Mouse (Mus musculus) MEL (cell line): ENCODE data around the gene Tssk4. TPM values are rescaled to one million over a fixed set of nuclear protein-coding genes. Genes with fewer than 3 reads are reported as not detected.

ENCODE experiments used
- DNase-seq: peaks from one replicate; pipeline ENCODE4 v3.0.0; 2011; ENCODE audit warnings: low read depth, low spot score
- H3K27ac ChIP-seq: 2 replicates; pipeline ENCODE4 v1.5.1; 2012; ENCODE audit warnings: low read depth, mild to moderate bottlenecking, control low read depth, low read length, moderate library complexity; ENCODE audit not compliant: control insufficient read depth
- H3K27me3 ChIP-seq, 2 experiments: fragments of 150-350 bp in 1 of 2; sonication (generic) in 1 of 2; 2 replicates each; pipeline ENCODE4 v1.6.1; 2012; ENCODE audit warnings: low read length in 2 of 2, mild to moderate bottlenecking in 2 of 2, improper control_type of control experiment in 1 of 2, moderate library complexity in 1 of 2; ENCODE audit not compliant: insufficient read depth in 2 of 2, control insufficient read depth in 1 of 2
- H3K36me3 ChIP-seq, 2 experiments: 2 replicates each; pipeline ENCODE4 v1.6.1; 2012 to 2014; ENCODE audit warnings: low read length in 2 of 2, improper control_type of control experiment in 1 of 2, inconsistent platforms in 1 of 2, mild to moderate bottlenecking in 1 of 2; ENCODE audit not compliant: insufficient read depth in 2 of 2, control insufficient read depth in 1 of 2
- H3K4me1 ChIP-seq, 2 experiments: fragments of 150-350 bp in 1 of 2; sonication (generic) in 1 of 2; 2 replicates each; pipeline ENCODE4 v1.6.1; 2012; ENCODE audit warnings: low read length in 2 of 2, improper control_type of control experiment in 1 of 2, mild to moderate bottlenecking in 1 of 2; ENCODE audit not compliant: insufficient read depth in 2 of 2, control insufficient read depth in 1 of 2
- H3K4me3 ChIP-seq, 2 experiments: fragments of 150-350 bp in 1 of 2; sonication (generic) in 1 of 2; 2 replicates each; pipeline ENCODE4 v1.5.1; 2012; ENCODE audit warnings: low read depth in 2 of 2, low read length in 2 of 2, mild to moderate bottlenecking in 2 of 2, moderate library complexity in 2 of 2, control low read depth in 1 of 2, improper control_type of control experiment in 1 of 2; ENCODE audit not compliant: control insufficient read depth in 1 of 2, insufficient read depth in 1 of 2
- H3K79me2 ChIP-seq: 2 replicates; pipeline ENCODE4 v1.6.1; 2012; ENCODE audit warnings: mild to moderate bottlenecking, low read length, moderate library complexity; ENCODE audit not compliant: control insufficient read depth, poor library complexity, insufficient read depth
- H3K9ac ChIP-seq: 2 replicates; pipeline ENCODE4 v1.6.1; 2012; ENCODE audit warnings: low read depth, mild to moderate bottlenecking, control low read depth, low read length, moderate library complexity; ENCODE audit not compliant: control insufficient read depth, poor library complexity, severe bottlenecking
- H3K9me3 ChIP-seq: fragments of 150-350 bp; sonication (generic); replicated peaks from 2 replicates; pipeline ENCODE4 v1.6.1; 2012; ENCODE audit warnings: mild to moderate bottlenecking, low read length, improper control_type of control experiment, moderate library complexity; ENCODE audit not compliant: insufficient read depth
- CHD1 ChIP-seq: IDR thresholded peaks from 2 replicates; pipeline ENCODE4 v1.6.1; 2012; ENCODE audit warnings: low read depth, mild to moderate bottlenecking, inconsistent platforms, low read length, improper control_type of control experiment
- CHD2 ChIP-seq: IDR thresholded peaks from 2 replicates; pipeline ENCODE4 v1.6.1; 2011; ENCODE audit warnings: low read length, improper control_type of control experiment
- ELF1 ChIP-seq: IDR thresholded peaks from 2 replicates; pipeline ENCODE4 v1.6.1; 2014; ENCODE audit warnings: low read depth, mild to moderate bottlenecking, inconsistent platforms, low read length, improper control_type of control experiment, moderate library complexity
- EP300 ChIP-seq, 2 experiments: IDR thresholded peaks; 2 replicates each; pipeline ENCODE4 v1.6.1; 2011; ENCODE audit warnings: improper control_type of control experiment in 2 of 2, low read length in 2 of 2, low read depth in 1 of 2, mild to moderate bottlenecking in 1 of 2
- ETS1 ChIP-seq: IDR thresholded peaks from 2 replicates; pipeline ENCODE4 v1.6.1; 2012; ENCODE audit warnings: low read depth, mild to moderate bottlenecking, inconsistent platforms, low read length, improper control_type of control experiment, moderate library complexity
- GABPA ChIP-seq: IDR thresholded peaks from 2 replicates; pipeline ENCODE4 v1.6.1; 2012; ENCODE audit warnings: low read depth, mild to moderate bottlenecking, inconsistent platforms, low read length, improper control_type of control experiment, moderate library complexity
- GATA1 ChIP-seq: IDR thresholded peaks from 2 replicates; pipeline ENCODE4 v1.6.1; 2011; ENCODE audit warnings: low read depth, low read length, improper control_type of control experiment
- HCFC1 ChIP-seq: IDR thresholded peaks from 2 replicates; pipeline ENCODE4 v1.6.1; 2012; ENCODE audit warnings: low read depth, mild to moderate bottlenecking, inconsistent platforms, low read length, improper control_type of control experiment, moderate library complexity
- JUND ChIP-seq: IDR thresholded peaks from 2 replicates; pipeline ENCODE4 v1.6.1; 2011; ENCODE audit warnings: low read depth, mild to moderate bottlenecking, improper control_type of control experiment, low read length
- KAT2A ChIP-seq: conservative IDR thresholded peaks from 2 replicates; pipeline ENCODE4 v1.6.1; 2012; ENCODE audit warnings: low read depth, low read length, improper control_type of control experiment, inconsistent platforms
- MAFK ChIP-seq: IDR thresholded peaks from 2 replicates; pipeline ENCODE4 v1.6.1; 2011; ENCODE audit warnings: low read depth, mild to moderate bottlenecking, low read length, improper control_type of control experiment, borderline replicate concordance
- MXI1 ChIP-seq: IDR thresholded peaks from 2 replicates; pipeline ENCODE4 v1.6.1; 2011; ENCODE audit warnings: mild to moderate bottlenecking, low read depth, low read length, improper control_type of control experiment
- MYB ChIP-seq: IDR thresholded peaks from 2 replicates; pipeline ENCODE4 v1.6.1; 2011; ENCODE audit warnings: mild to moderate bottlenecking, low read depth, low read length, improper control_type of control experiment
- MYC ChIP-seq: IDR thresholded peaks from 2 replicates; pipeline ENCODE4 v1.6.1; 2011; ENCODE audit warnings: low read depth, mild to moderate bottlenecking, low read length, improper control_type of control experiment, moderate library complexity
- NELFE ChIP-seq: IDR thresholded peaks from 2 replicates; pipeline ENCODE4 v1.6.1; 2011; ENCODE audit warnings: low read depth, low read length, improper control_type of control experiment
- NRF1 ChIP-seq: IDR thresholded peaks from 2 replicates; pipeline ENCODE4 v1.6.1; 2014; ENCODE audit warnings: low read depth, mild to moderate bottlenecking, inconsistent platforms, low read length, improper control_type of control experiment, moderate library complexity; ENCODE audit not compliant: poor library complexity, insufficient read depth, severe bottlenecking
- POLR2A ChIP-seq, 2 experiments: IDR thresholded peaks; 2 replicates each; pipeline ENCODE4 v1.6.1; 2011 to 2012; ENCODE audit warnings: low read length in 2 of 2, mild to moderate bottlenecking in 2 of 2, control low read depth in 1 of 2, improper control_type of control experiment in 1 of 2, low read depth in 1 of 2, moderate library complexity in 1 of 2; ENCODE audit not compliant: control insufficient read depth in 1 of 2, insufficient read depth in 1 of 2, poor library complexity in 1 of 2
- POLR2AphosphoS2 ChIP-seq: IDR thresholded peaks from 2 replicates; pipeline ENCODE4 v1.6.1; 2011; ENCODE audit warnings: low read length, improper control_type of control experiment
- RCOR1 ChIP-seq: IDR thresholded peaks from 2 replicates; pipeline ENCODE4 v1.6.1; 2012; ENCODE audit warnings: low read depth, mild to moderate bottlenecking, inconsistent platforms, low read length, improper control_type of control experiment
- SMC3 ChIP-seq: IDR thresholded peaks from 2 replicates; pipeline ENCODE4 v1.6.1; 2011; ENCODE audit warnings: low read depth, low read length, improper control_type of control experiment
- ZC3H11A ChIP-seq: IDR thresholded peaks from 2 replicates; pipeline ENCODE4 v1.6.1; 2012; ENCODE audit warnings: low read depth, mild to moderate bottlenecking, inconsistent platforms, low read length, improper control_type of control experiment
- ZKSCAN1 ChIP-seq: IDR thresholded peaks from 2 replicates; pipeline ENCODE4 v1.6.1; 2012; ENCODE audit warnings: low read depth, mild to moderate bottlenecking, inconsistent platforms, low read length, improper control_type of control experiment, moderate library complexity
- ZMIZ1 ChIP-seq: IDR thresholded peaks from 2 replicates; pipeline ENCODE4 v1.6.1; 2012; ENCODE audit warnings: low read depth, mild to moderate bottlenecking, inconsistent platforms, low read length, improper control_type of control experiment, moderate library complexity
- ZNF384 ChIP-seq: IDR thresholded peaks from 2 replicates; pipeline ENCODE4 v1.6.1; 2012; ENCODE audit warnings: low read depth, mild to moderate bottlenecking, inconsistent platforms, low read length, improper control_type of control experiment
- polyA plus RNA-seq, 2 experiments: library from polyadenylated mRNA; stranded (reverse) in 1 of 2; unstranded in 1 of 2; fragments of >175 nt in 1 of 2; fragments of >200 nt in 1 of 2; gene quantifications; 2 replicates each; pipeline versions ENCODE4 v1.2.1 to v1.2.4; 2012; ENCODE audit warnings: low replicate concordance in 2 of 2, low read depth in 1 of 2; ENCODE audit not compliant: insufficient read length in 2 of 2, insufficient read depth in 1 of 2, missing spikeins in 1 of 2
- total RNA-seq: library from RNA; depleted of rRNA; stranded (reverse); fragments of 300-350 nt; gene quantifications from 2 replicates; pipeline ENCODE4 v1.2.3, GENCODE M21; 2012

Tssk4 gene
- total and polyA plus RNA-seq, 3 experiments = 0.08 to 0.40 TPM; not detected in 1

- H3K9me3 ChIP-seq = no peaks in the 10 kb centered on the region
- peaks cover 4 to 15% of the 10 kb centered on the region in 2 experiments for H3K36me3 ChIP-seq
- H3K4me3 ChIP-seq = no peak overlapping the region
- H3K9ac ChIP-seq = no peak overlapping the region
- H3K79me2 ChIP-seq = peaks cover 42% of the 10 kb centered on the region
- DNase-seq = no peak
- no peak for TF ChIP-seq POLR2AphosphoS2
- TF ChIP-seq GATA1 = no peak
- TF ChIP-seq, all 39 proteins: peak for 0
- Histone ChIP-seq H3K27ac (no peak overlapping the region), H3K4me1 (peaks cover 0 to 14% of the 10 kb centered on the region in 2 experiments; a peak in 2 of 4 replicates), H3K27me3 (no peaks in the 10 kb centered on the region)
Measured at GRCm38 (mm10) chr14:55641291-55641690, 8.7 kb upstream of the Tssk4 start.

- peaks cover 0 to 14% of the 10 kb centered on the region in 2 experiments; a peak in 2 of 4 replicates for H3K4me1 ChIP-seq
- H3K79me2 ChIP-seq = peaks cover 42% of the 10 kb centered on the region
- peak overlapping the region; percentile 76 to 83 for H3K4me3 ChIP-seq
- peaks cover 3 to 15% of the 10 kb centered on the region in 2 experiments; a peak in 3 of 4 replicates for H3K36me3 ChIP-seq
- H3K9me3 ChIP-seq = no peaks in the 10 kb centered on the region
- DNase-seq = no peak
- H3K27ac ChIP-seq = peak overlapping the region; percentile 86
- no peaks in the 10 kb centered on the region for H3K27me3 ChIP-seq
- TF ChIP-seq POLR2A (IDR thresholded peaks at IDR 0.05; ENCODE audit: control insufficient read depth in 1 of 2, insufficient read depth in 1 of 2, low read depth in 1 of 2, low read length in 2 of 2, poor library complexity in 1 of 2) (no peak), MYB (no peak), RCOR1 (no peak), MXI1 (no peak), CHD2 (no peak), HCFC1 (no peak)
- peak overlapping the region; percentile 87 for H3K9ac ChIP-seq
Measured at GRCm38 (mm10) chr14:55642679-55643059, 7.3 kb upstream of the Tssk4 start.

- peaks cover 3 to 15% of the 10 kb centered on the region in 2 experiments; a peak in 3 of 4 replicates for H3K36me3 ChIP-seq
- H3K27me3 ChIP-seq = no peaks in the 10 kb centered on the region
- no peaks in the 10 kb centered on the region for H3K9me3 ChIP-seq
- H3K4me1 ChIP-seq = peaks cover 0 to 14% of the 10 kb centered on the region in 2 experiments; a peak in 2 of 4 replicates
- peaks cover 42% of the 10 kb centered on the region for H3K79me2 ChIP-seq
- H3K4me3 ChIP-seq = peak within 1 kb of the TSS; percentile 76 to 83
- H3K9ac ChIP-seq = peak within 1 kb of the TSS; percentile 87
- peak; percentile 93 for DNase-seq
- peak within 1 kb of the TSS; percentile 86 for H3K27ac ChIP-seq
- TF ChIP-seq ZC3H11A (no peak), ZNF384 (no peak), ZKSCAN1 (no peak), GATA1 (no peak), HCFC1 (peak; percentile 89), EP300 (IDR thresholded peaks at IDR 0.05; ENCODE audit: low read depth in 1 of 2, low read length in 2 of 2) (no peak), KAT2A (peak; percentile 69; the same call in 1 of the 2 replicates), SMC3 (no peak), NRF1 (no peak), JUND (no peak), MYC (0 out of 2 replicates have a peak, but pooled peaks have one; percentile 29), GABPA (no peak), ZMIZ1 (no peak), POLR2AphosphoS2 (peak; percentile 65; the same call in 1 of the 2 replicates), CHD1 (no peak), MXI1 (peak; percentile 84), ETS1 (0 out of 2 replicates have a peak, but pooled peaks have one; percentile 4), ELF1 (peak; percentile 86), MAFK (no peak), NELFE (peak; percentile 62)
Measured at GRCm38 (mm10) chr14:55643060-55643907, 6.7 kb upstream of the Tssk4 start, which contains the start of gene Tm9sf1. TSS of gene Tm9sf1 (minus strand) at chr14:55643806.
